Mouse (Mus musculus) cerebellum, adult 18-20 months (tissue): Measurements from ENCODE around the gene Il1rapl2.

Source experiments
- DNase-seq, 2 experiments: peaks; one replicate each; pipeline ENCODE4 v3.0.0; 2021

The Il1rapl2 gene

GRCm38 (mm10) chrX:137570321-137571195 lies at the start of gene Il1rapl2:
Il1rapl2 (plus strand) TSS chrX:137570608.
- no peak for DNase-seq

GRCm38 (mm10) chrX:137548348-137548747 lies 22.1 kb upstream of the Il1rapl2 start:
- DNase-seq = no peak

- no peak for DNase-seq
These were observed 778 bp upstream of the Il1rapl2 start for GRCm38 (mm10) chrX:137569472-137570188.

- no peak for DNase-seq
These were observed 12.2 kb downstream of the Il1rapl2 start for GRCm38 (mm10) chrX:137582656-137583055.

- no peak for DNase-seq
These were observed 50.3 kb downstream of the Il1rapl2 start for GRCm38 (mm10) chrX:137620697-137621096.

GRCm38 (mm10) chrX:137667011-137667410 lies 96.6 kb downstream of the Il1rapl2 start:
- peak in 1 of 2 experiments; percentile 3 for DNase-seq

- no peak for DNase-seq
These were observed 117.6 kb downstream of the Il1rapl2 start for GRCm38 (mm10) chrX:137687974-137688373.

- no peak for DNase-seq
These were observed 129.6 kb downstream of the Il1rapl2 start for GRCm38 (mm10) chrX:137700006-137700405.

- DNase-seq = no peak
These were observed 185.1 kb downstream of the Il1rapl2 start for GRCm38 (mm10) chrX:137755537-137755936.

- no peak for DNase-seq
These were observed 235.2 kb downstream of the Il1rapl2 start for GRCm38 (mm10) chrX:137805484-137806200.

- DNase-seq = no peak
These were observed 236.1 kb downstream of the Il1rapl2 start for GRCm38 (mm10) chrX:137806231-137807114.

- no peak for DNase-seq
These were observed 239.1 kb downstream of the Il1rapl2 start for GRCm38 (mm10) chrX:137809526-137809925.

GRCm38 (mm10) chrX:137812151-137812550 lies 241.7 kb downstream of the Il1rapl2 start:
- no peak for DNase-seq

- DNase-seq = no peak
These were observed 278.5 kb downstream of the Il1rapl2 start for GRCm38 (mm10) chrX:137848936-137849335.

- DNase-seq = no peak
These were observed 353.1 kb downstream of the Il1rapl2 start for GRCm38 (mm10) chrX:137923490-137923889.

GRCm38 (mm10) chrX:137926835-137927234 lies 356.4 kb downstream of the Il1rapl2 start:
- no peak for DNase-seq

GRCm38 (mm10) chrX:137947741-137948140 lies 377.3 kb downstream of the Il1rapl2 start:
- DNase-seq = no peak

GRCm38 (mm10) chrX:137971306-137971705 lies 400.9 kb downstream of the Il1rapl2 start:
- no peak for DNase-seq

- DNase-seq = no peak
These were observed 472.7 kb downstream of the Il1rapl2 start for GRCm38 (mm10) chrX:138043113-138043512.

- no peak for DNase-seq
These were observed 533.5 kb downstream of the Il1rapl2 start for GRCm38 (mm10) chrX:138103954-138104353.

GRCm38 (mm10) chrX:138104668-138105067 lies 534.3 kb downstream of the Il1rapl2 start:
- DNase-seq = no peak

GRCm38 (mm10) chrX:138170146-138170545 lies 599.7 kb downstream of the Il1rapl2 start:
- no peak for DNase-seq
